Mouse (Mus musculus) cerebellum, adult 18-20 months (tissue): ENCODE measurements around the gene Fgfr2.
"Not testable (repeated sequence)": the region's sequence is repeated elsewhere in the genome, so short reads cannot be mapped to it uniquely, and the experiment has no call there.

Source experiments
- DNase-seq, 2 experiments: peaks; one replicate each; pipeline ENCODE4 v3.0.0; 2021

The Fgfr2 gene

DNA sequence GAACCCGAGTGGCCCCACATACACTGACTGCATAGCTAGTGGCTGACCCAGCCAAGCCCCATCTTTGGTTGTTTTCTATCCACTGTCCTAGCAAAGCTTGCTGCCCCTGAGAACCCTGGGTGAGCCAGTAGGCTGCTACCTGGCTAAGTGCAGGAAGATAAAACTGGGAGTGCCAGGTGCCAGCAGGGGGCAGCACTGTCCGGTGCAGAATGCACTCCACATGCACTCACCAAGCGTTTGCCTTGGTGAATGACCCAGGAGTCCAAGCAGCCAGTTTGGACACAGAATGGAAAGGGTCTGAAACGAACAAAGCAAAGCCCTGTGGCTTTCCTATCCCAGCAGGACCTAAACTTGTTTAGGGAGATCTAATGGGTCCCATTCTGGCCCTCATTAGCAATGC, 1940.5 kb downstream of the Fgfr2 start:
- peak; percentile 15 to 22 for DNase-seq

GRCm38 (mm10) chr7:131174121-131174520, 1949.0 kb downstream of the Fgfr2 start, which contains the start of gene 5430419D17Rik:
5430419D17Rik (plus strand) TSS chr7:131174402.
- no peak for DNase-seq

DNA sequence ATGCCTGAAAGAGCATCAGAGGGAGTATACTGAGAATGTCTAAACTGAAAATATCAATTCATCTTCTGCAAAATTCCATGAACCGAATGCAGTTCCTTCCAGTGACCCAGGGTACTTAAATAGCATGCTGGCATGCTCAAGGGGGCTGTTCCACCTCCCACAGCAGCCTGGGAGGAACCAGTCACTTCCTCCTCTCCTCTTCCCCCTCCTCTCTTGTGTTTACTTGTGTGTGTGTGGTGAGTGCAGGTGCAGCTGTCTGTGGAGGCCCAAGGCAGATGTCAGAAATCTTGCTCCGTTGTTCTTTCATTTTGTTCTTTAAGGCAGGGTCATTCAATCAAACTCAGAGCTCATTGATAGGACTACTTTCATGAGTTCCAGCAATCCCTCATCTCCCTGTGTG, 1954.1 kb downstream of the Fgfr2 start:
- DNase-seq, result no peak

GRCm38 (mm10) chr7:131167771-131168170, 1955.4 kb downstream of the Fgfr2 start:
- no peak for DNase-seq

- no peak for DNase-seq
Observed at GRCm38 (mm10) chr7:131162251-131162650, 1960.9 kb downstream of the Fgfr2 start.

- DNase-seq, result no peak
Observed at GRCm38 (mm10) chr7:131153044-131153443, 1970.1 kb downstream of the Fgfr2 start.

DNA sequence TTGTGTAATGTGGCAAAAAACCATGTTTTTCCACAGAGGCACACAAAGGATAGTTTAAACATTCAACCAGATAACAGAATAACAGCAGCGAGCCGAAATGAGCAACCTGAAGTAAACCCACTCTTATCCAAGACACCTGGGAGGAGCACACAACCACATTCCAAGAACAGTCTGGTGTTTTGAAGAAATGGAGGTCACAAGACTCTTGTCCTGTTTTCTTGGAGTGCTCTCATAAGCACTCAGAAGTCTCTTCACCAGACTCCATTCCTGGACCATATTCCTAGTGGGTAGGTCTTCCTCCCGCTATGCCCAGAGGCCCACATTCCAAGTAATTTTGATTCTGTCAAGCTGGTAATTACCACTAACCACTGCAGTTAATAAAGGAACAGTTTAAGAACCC, 1973.0 kb downstream of the Fgfr2 start:
- DNase-seq, result no peak

GRCm38 (mm10) chr7:131146214-131146613, 1976.9 kb downstream of the Fgfr2 start, which contains the start of gene 4933402N03Rik:
4933402N03Rik (minus strand) TSS chr7:131146314.
- DNase-seq, result no peak

DNA sequence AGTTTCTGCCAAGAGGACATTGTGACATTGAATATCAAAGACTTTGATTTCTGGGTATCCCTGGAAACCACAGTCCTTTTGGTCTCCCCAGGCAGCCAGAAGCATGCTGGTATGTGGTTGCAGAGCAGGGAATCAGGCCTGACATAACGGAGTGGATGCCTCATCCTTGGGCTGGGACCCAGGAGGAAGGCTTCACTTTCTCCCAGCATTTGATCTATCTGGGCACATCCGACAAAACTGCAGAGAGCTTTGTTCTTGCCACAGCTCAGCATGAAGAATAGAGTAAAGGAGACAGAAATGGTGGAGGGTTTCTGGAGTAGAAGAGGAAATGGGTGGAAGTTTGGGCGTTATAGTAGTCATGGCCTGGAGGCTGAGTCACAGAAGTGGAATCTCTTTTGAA, 1990.0 kb downstream of the Fgfr2 start:
- DNase-seq, result no peak

DNA sequence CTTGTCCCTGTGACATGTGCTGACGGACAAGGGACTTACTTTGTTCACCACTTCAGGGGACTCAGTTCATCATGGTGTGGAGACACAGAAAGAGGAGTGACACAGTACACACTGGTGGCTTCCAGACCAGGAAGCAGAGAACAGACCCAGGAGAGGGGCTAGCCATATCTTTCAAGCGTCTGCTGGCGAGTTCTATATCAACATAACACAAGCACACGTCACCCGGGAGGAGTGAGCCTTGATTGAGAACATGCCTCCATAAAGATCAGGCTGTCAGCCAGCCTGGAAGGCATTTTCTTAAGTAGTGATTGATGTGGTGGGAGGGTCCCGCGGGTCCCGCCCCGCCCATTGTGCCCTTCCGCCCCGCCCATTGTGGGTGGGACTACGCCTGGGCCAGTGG, 1993.1 kb downstream of the Fgfr2 start:
- no peak for DNase-seq

- DNase-seq, result no peak
Observed at GRCm38 (mm10) chr7:131122210-131122807, 2000.8 kb downstream of the Fgfr2 start.

- peak; percentile 18 to 35 for DNase-seq
Observed at GRCm38 (mm10) chr7:131114434-131114833, 2008.7 kb downstream of the Fgfr2 start.

- peak; percentile 13 to 31 for DNase-seq
Observed at GRCm38 (mm10) chr7:131113676-131114075, 2009.5 kb downstream of the Fgfr2 start.

DNA sequence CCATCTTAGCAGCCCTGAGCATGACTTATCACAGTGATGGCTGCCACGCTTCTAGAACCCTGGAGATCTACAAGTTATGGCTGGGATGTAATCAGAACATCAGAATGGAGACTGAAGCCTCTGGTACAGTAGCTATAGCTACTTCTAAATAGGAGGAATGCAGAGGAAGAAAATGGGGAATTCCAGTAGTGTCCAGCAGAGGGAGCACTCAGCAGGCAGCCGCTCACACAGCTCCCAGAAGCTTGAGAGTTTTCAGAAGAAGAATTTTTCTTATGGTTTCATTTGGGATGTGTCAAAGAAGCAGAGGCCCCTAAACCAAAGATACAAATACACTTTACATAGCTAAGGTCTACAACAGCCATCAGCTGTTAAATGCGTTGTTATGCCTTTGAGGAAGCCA, 2010.7 kb downstream of the Fgfr2 start:
- peak; percentile 50 to 71 for DNase-seq

GRCm38 (mm10) chr7:131082403-131082802, 2040.7 kb downstream of the Fgfr2 start:
- not testable (repeated sequence) for DNase-seq

GRCm38 (mm10) chr7:131075956-131076355, 2047.2 kb downstream of the Fgfr2 start:
- peak; percentile 5 to 14 for DNase-seq

GRCm38 (mm10) chr7:131074098-131074497, 2049.1 kb downstream of the Fgfr2 start:
- DNase-seq, result not testable (repeated sequence)

DNA sequence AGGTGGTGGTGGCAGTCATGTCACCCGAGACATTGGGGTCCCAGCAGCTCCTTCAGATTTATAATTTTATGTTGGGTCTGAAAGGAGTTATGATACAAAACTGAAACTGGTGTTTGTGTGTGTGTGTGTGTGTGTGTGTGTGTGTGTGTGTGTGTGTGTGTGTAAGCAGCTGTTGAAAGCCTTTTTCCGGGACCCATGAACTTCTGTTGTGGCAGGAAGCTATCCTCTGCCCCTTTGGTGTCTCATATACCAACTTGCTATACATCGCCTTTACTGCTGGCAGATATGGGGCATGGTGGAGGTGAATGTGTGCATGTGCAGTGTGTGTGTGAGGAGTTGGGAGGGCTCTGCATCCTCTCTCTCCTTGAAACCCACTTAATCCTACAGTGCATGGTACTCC, 2049.7 kb downstream of the Fgfr2 start:
- DNase-seq, result not testable (repeated sequence)

- peak; percentile 11 to 21 for DNase-seq
Observed at GRCm38 (mm10) chr7:131068191-131068590, 2055.0 kb downstream of the Fgfr2 start.

DNA sequence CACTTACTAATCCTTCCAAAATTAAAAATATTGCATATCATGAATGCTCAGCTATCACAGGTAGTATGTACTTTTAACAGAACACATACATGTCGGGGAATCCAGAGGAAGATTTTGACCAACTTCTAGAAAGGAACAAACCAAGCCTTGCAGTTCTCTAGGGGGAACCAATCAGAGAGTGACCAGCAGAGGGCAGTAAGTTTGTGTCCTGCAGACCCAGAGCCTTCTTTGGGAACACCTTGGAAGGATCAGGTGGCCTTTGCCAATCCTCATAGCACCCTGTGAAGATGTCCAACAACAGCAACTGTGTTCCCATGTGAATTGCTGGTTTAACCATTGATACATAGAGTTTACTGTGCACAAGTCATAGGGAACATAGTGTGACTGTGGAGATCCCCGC, 2060.6 kb downstream of the Fgfr2 start:
- peak; percentile 5 to 7 for DNase-seq

DNA sequence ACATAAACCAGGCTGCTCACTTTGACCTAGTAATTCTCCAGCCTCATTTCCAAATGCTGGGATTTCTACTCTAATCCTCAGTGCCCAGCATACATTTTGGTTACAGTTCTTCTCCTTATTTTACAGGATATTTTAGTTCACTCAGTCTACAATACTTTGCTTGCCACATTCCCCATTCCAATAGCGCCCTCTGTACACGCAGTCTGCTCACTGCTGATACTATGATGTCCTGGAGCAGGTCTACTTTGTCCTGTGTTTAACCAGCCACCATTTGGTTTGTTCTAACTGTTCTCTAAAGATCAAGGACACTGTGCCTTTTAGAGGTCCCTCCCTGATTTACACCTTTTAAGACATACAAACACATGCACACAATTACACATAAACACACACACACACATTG, 2063.3 kb downstream of the Fgfr2 start:
- not testable (repeated sequence) for DNase-seq

DNA sequence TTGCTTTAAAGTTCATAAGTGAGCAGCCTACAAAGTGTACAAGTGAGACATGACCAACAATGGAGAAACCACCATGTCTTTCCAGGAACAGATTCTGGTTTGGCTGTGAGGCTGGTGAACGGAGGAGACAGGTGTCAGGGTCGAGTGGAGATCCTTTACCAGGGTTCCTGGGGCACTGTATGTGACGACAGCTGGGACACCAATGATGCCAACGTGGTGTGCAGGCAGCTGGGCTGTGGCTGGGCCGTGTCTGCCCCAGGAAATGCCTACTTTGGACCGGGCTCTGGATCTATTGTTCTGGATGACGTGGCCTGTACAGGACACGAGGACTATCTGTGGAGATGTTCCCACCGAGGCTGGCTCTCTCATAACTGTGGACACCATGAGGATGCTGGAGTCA, 2065.2 kb downstream of the Fgfr2 start:
- not testable (repeated sequence) for DNase-seq

DNA sequence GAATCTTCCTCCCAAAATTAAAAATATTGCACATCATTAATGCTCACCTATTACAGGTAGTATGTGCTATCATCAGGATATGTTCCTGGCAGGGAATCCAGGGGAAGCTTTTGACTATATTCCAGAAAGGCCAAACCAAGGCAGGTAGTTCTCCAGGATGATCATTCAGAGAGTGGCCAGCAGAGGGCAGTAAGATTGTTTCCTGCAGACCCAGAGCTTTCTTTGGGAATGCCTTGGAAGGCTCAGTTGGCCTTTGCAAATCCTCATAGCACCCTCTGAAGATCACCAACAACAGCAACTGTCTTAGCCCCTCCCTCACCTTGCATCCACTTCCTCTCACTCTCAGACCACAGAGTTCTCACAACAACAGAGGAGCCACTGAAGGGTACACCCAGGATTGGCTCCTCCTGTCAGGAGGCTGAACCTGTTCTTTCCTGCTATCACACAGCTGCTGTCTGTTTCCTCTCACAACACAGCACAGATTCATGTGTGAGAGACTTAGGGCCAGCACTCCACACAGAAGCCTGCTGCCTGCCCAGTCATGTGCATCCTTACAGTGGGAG, 2068.3 kb downstream of the Fgfr2 start:
- DNase-seq, result peak; percentile 3 to 9

GRCm38 (mm10) chr7:131049829-131050228, 2073.3 kb downstream of the Fgfr2 start:
- not testable (repeated sequence) for DNase-seq
